Mouse (Mus musculus) thymus, postnatal 14 days (tissue): ENCODE results near the gene Prkce.

Experiments
- DNase-seq: peaks from one replicate; pipeline ENCODE4 v3.0.0; 2021

Gene Prkce

GRCm38 (mm10) chr17:86662301-86662700, 494.7 kb downstream of the Prkce start:
- DNase-seq, result no peak

GRCm38 (mm10) chr17:86663471-86663870, 495.9 kb downstream of the Prkce start:
- DNase-seq, result no peak

- no peak for DNase-seq
These were observed 500.4 kb downstream of the Prkce start for GRCm38 (mm10) chr17:86667836-86668600.

- DNase-seq, result no peak
These were observed 502.2 kb downstream of the Prkce start for GRCm38 (mm10) chr17:86669641-86670373.

- no peak for DNase-seq
These were observed 503.1 kb downstream of the Prkce start for GRCm38 (mm10) chr17:86670731-86671130.

GRCm38 (mm10) chr17:86674971-86675370, 507.4 kb downstream of the Prkce start:
- DNase-seq, result no peak

GRCm38 (mm10) chr17:86676336-86676735, 508.8 kb downstream of the Prkce start:
- no peak for DNase-seq

GRCm38 (mm10) chr17:86676909-86677308, 509.3 kb downstream of the Prkce start:
- DNase-seq, result no peak

GRCm38 (mm10) chr17:86685263-86685662, 517.7 kb downstream of the Prkce start:
- no peak for DNase-seq

- no peak for DNase-seq
These were observed 519.4 kb downstream of the Prkce start for GRCm38 (mm10) chr17:86687021-86687420.

GRCm38 (mm10) chr17:86690871-86691390, 523.3 kb downstream of the Prkce start:
- DNase-seq, result no peak

GRCm38 (mm10) chr17:86697751-86698150, 530.2 kb downstream of the Prkce start:
- DNase-seq, result no peak

GRCm38 (mm10) chr17:86703336-86703735, 535.8 kb downstream of the Prkce start:
- no peak for DNase-seq

- DNase-seq, result no peak
These were observed 537.7 kb downstream of the Prkce start for GRCm38 (mm10) chr17:86705236-86705635.

GRCm38 (mm10) chr17:86706467-86706866, 538.9 kb downstream of the Prkce start:
- DNase-seq, result no peak
